Mouse (Mus musculus): ENCODE measurements around the gene Gm20388.
A peak's percentile ranks its signal among the peaks of the same experiment; 100 is the strongest.
"Not testable (repeated sequence)": the region's sequence is repeated elsewhere in the genome, so short reads cannot be mapped to it uniquely, and the experiment has no call there.

Gene Gm20388

DNA sequence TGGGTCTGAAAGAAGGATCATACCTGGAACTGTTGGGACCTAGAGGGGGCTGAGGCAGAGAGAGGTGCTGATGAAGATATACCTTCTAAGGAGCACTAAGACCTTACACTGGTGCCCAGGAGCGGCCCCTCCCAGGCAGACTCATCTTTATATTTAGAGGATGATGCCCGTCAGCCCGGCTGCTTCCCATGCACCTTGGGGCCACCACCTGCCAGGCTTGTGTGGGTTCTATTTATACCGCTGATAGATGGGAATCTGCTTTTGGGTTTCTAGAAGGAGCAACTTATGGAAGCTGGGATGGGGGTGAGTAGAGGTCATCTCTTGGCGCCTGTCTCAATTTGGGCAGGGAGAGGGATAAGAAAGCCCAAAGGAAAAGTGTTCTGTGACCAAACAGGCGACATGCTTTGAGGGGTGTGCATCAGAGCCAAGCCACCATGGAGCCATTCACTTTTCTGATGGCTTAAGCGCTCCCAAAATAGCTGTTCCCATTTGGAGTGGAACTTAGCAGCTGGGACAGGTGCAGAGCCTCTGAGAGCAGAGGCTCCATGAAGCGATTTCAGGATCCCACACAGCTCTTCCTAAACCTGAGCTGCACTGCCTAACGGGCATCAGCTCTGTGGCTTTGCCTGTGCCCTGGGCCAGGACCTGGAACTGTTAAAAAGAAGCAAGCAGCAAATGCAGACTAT, 3985.2 kb downstream of the Gm20388 start:
- peak; percentile 48 to 64 for DNase-seq

DNA sequence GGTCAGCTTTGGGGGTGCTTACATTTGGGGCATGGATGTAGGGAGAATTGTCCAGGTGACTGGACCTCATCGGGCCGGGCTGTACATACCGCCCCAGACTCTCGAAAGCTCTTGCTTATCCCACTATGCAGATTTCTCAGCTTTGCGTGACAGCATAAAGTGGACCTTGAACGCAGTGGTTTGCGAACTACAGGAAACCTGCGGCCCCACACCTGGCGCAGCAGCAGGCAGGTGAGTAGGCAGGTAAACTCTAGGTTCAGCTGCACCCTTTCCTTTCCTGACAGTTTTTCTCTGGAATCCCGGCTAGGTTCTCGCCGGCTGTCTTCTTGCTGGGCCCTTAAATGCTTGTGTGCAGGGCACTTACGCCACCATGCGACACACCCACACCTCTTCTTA, 3985.7 kb downstream of the Gm20388 start:
- no peak for DNase-seq

DNA sequence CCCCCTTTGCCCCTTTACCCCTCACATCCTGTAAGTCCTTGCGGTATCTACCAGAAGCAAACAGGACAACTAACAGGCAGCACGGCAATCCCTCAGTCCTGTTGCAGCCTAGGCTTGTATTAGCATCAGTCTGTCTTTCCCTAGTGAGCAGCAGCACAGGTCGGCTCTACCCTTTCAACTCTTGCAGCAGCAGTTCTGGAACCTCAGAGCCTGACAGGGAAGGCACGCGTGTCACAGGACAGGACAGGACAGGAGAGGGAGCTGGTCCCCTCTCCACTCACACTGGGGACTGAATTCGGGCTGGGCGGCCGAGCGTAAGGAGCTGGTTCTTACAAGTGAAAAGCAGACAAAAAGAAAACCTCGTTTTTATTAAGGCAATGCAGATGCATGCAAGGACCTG, 3986.1 kb downstream of the Gm20388 start:
- DNase-seq, result no peak

DNA sequence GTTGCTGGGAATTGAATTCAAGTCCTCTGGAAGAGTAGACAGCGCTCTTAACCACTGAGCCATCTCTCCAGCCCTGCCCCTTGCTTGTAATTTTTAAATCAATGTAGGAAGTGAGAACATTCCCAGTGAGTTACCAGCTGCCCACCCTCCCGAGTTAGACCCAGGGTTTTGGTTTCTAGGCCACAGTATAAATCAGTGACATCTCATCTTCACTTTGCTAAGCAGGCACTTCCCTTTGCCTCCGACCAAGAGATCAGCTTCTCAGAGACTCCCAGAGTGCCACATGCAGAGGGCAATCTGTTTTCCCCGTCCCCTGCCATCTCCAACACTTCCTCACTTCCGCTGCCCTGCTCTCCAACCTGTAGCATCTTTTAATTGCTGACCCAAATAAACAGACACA, 3987.9 kb downstream of the Gm20388 start:
- peak; percentile 45 to 46 for DNase-seq

DNA sequence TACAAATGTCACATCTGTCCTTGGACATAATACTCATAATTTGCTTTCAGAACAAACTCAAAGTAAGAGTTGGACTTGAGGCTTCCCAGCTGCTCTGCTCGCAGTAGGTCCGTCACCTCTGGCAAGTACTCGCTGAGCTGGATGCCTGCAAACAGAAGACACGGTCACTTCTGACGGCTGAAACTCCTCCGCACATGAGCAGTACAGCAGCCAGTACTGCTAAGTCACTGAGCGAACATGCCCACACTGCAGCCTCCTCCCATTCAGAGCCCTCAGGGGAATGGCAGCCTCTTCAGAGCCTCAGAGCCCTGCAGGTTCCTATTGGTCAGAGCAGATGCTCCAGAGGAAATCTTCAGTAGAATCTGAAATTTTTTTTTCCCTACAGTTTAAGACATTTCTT, 3988.7 kb downstream of the Gm20388 start:
- no peak for DNase-seq

DNA sequence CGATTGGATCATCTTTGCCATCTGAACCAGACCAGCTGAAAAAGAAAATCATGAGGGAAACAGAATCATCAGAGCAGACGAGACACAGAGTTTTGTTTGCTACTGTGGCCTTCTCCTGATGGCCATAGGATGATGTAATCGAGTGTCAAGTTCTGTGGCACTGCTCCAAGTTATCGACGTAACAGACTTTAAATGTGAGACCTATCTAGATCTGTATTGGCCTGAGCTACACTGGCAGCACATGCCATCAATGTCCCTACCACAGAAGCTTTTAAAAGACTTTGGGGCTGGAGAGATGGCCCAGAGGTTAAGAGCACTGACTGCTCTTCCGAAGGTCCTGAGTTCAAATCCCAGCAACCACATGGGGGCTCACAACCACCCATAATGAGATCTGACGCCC, 3992.0 kb downstream of the Gm20388 start:
- no peak for DNase-seq

DNA sequence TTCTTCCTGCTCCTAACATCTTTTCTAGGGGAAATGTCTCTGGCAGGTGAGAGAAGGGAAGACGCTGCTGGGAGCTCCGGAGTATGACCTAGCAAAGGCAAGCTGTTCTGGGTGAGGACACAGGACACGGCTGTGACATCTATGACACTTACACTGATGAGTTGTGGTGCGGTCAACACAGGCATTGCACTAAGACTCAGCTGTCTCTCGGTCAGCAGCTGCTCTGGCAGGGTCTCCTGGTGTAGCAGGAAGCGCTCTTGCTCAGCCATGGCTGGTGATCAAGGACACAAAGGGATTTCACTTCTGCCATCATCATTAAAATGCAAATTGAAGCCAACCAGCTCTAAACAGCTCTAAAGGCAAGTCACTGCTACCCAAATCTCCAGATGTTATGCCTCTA, 3997.0 kb downstream of the Gm20388 start:
- no peak for DNase-seq

DNA sequence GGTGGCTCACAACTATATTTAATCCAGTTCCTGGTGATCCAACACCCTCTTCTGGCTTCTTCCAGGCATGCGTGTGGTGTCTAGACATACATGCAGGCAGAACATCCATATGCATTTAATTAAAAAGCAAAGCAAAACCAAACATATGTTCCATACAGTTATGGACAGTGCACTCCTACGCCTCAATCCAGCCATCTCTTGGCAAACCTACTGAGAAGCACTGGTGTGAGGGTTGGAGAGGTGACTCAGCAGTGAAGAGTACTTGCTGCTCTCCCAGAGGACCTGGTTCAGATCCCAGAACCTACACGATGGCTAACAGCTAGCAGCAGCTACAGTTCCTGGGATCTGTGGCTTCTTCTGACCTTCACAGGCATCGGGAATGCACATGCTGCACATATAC, 4001.6 kb downstream of the Gm20388 start:
- no peak for DNase-seq

DNA sequence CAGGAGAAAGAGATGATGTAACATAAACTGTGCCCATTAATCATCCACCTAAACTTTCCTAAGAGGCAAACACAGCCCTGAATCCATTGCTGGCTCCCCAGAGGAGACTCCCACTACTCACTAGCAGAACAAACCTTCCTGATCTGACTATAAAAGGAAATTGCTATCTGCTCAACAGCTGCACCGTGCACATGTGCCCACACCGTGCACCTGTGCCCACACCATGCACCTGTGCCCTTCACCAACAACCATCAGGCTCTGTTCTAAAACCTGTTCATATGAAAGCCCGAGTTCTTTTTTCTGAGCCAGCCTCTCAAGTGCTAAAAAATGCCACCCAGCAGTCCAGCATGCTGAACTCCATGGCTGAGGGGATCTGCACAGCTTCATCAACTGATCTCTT, 4004.0 kb downstream of the Gm20388 start:
- no peak for DNase-seq

DNA sequence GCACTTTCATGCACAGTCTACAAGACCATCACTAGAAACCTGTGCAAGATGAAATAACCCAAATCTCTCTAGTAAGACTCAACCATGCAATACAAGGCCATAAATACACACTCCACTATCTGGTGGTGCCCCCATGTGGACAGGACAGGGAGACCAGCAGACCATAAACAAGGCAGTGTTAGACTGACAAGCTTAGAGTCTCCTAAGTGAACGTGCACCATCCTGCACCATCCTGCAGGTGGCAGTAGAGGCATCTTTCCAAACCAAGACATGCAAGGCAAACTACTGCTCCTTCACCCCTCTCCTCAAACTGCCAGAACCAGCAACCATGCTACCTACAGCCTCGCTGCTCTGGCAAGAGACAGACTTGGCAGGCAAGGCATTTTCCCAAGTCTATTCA, 4014.1 kb downstream of the Gm20388 start:
- peak; percentile 87 to 91 for DNase-seq

DNA sequence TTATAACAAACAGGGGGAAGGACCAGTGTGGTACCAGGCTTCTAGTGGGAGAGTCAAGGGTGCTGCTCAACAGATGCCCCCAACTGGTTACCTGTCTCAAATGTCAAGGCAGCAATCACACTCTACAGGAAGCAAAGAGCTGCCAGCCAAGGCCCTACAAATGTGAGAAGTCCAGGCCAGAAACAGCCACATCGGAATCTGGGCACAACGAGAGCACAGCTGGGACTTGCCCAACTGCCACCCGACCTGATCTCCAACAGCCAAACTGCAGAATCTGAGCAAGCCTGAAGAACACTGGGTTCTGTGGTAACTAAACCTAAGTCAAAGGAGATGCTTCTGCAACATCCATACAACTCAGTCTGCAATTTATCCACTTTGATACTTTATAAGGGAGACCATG, 4015.0 kb downstream of the Gm20388 start:
- DNase-seq, result no peak

DNA sequence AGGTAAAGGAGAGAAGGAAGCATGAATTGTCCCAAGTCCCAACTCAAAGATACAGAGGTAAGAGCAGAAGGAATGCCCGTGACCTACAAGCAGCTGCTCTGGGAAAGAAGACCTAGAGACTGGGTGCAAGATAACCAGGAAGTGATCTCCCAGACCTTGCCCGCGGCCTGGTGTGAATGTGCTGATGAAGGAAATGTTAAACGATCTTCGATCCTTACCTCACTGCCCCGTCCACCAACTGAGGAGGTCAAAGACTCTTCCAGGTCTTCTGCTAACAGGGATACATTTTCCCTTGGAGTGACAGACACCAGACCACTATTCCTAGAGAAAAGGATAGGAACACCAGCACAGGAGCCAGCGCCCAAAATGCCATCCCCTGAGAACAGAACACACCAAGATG, 4018.4 kb downstream of the Gm20388 start:
- no peak for DNase-seq

DNA sequence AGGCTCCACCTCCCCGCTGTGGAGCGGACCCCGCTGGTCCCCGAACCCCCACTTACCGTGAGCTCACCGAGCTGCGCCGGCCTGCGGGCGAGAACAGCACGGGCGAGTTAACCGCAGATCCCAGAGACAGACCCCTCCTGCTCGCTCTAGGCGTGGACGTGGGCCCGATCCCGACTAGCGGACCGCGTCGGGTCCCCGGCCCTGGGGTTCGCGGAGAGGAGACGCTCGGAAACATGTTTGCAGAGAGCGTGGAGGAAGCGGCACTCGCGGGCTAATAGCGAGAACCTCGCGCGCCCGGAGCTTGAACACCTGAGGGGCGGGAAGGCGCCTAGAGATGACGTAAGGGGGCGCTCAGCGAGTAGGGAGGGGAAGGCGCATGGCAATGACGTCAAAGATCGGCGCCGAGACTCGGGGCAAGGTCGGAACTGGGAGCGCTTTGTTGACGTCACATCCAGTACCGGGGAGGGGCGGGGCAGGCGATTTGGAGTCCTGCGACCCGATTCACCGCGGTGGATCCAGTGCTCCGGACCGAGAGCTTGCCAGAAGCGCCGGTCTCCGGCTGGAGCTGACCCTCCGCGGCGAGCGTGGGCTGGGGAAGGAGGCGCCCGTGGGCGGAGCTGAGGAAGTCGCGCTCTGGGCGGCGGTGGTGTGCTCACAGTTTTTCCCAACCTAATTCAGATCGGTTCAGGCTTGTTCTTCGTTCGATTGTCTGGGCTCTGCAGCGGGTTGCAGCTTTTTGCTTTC, 4038.5 kb downstream of the Gm20388 start, which contains the start of gene Nup133:
Gene Nup133 (minus strand): TSS at position 324 of the 744 bp plus-strand sequence.
- DNase-seq, result peak; percentile 100

DNA sequence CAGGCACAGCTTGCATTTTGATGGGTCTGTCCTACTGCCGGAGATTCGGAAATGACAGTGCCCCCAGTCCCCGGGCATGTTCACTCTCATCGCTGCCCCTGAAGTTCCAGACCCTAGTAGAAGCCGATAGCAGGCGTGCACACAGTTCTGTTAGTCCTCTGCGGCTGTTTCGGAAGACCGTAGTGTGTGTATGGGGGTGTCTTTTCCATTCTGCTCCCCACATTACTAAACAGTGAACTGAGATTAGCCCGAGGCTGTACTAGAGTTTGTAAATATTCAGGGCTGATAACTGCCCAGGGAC, 4039.0 kb downstream of the Gm20388 start:
- DNase-seq, result no peak

DNA sequence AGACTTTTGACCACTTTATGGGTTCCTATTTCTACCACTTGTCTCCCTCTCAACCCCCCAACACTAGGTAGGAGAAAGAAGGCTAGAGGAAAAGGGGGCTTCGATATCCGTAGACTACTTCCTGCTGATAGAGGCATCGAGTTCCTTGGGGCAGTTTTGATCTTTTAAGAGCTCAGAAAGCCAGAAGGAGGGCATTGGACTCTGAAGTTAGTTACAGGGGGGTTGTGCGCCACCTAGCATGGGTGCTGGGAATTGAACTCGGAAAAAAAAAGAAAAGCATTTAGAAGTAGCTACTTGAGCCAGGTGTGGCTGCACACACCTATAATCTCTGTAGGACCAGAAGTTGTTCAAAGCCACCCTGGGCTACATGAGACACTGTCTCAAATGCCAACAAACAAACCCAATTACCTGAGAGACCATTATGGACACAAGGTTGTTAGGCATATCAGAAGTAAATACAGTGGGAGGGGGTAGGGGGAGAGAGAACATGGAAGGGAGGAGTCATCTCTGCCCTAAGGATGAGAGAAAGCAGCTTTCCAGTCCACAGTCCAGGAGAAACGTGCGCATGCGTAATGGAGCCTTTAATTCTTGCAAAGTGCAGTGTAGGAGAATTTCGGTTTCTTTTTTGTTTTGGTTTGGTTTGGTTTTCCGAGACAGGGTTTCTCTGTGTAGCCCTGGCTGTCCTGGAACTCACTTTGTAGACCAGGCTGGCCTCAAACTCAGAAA, 4039.6 kb downstream of the Gm20388 start:
- peak; percentile 65 to 74 for DNase-seq

DNA sequence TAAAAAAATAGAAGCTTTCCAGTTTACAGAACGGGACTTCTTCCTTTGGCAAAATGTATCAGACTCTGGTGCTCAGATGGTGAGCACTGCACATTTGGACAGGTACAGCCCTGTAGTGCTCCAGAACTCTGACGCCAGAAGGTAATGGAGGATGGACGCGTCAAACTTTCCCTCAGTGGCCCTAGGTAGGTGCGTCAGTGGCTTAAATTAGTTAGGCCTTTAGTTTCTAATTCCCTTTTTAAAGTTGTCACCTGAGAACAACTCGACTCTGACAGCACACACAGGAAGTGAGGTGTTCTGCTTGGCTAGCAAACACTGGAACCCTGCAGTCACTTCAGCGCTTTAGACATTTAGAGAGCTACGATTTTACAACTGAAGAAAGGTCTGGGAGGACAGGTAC, 4043.0 kb downstream of the Gm20388 start:
- DNase-seq, result no peak

DNA sequence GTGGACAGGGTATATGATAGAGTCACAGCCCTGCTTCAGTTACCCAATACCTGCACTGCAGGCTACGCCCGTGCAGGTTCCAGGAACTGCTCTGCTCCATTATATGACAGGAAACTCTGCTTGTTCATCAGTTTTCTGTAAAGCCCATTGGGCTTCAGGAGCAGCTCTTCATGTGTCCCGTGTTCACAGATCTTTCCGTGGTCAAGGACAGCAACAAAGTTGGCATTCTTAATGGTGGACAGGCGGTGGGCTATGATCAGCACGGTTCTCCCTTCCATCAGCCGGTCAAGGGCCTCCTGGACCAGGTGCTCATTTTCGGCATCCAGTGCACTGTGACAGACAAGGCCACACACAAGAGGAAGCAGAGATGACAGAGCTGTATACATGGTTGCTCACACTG, 4043.6 kb downstream of the Gm20388 start:
- DNase-seq, result no peak

DNA sequence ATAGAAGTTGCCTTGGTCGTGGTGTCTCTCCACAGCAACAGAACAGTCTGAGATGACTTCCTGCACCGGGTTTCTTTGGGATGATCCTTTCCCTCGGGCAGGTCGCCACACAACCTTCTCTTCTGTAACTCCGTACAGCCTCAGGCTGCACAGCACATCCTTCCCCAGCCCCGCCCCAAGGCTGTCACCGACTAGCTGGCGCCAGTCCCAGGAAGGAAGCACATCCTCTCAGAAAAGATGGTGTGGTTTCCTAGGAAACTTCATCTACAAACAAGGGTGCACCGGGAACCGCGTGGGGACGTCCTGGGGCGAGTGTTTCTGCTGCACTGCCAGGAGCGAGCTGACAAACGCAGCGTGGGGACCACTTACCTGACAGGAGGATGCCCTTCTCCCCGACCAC, 4047.5 kb downstream of the Gm20388 start:
- no peak for DNase-seq

DNA sequence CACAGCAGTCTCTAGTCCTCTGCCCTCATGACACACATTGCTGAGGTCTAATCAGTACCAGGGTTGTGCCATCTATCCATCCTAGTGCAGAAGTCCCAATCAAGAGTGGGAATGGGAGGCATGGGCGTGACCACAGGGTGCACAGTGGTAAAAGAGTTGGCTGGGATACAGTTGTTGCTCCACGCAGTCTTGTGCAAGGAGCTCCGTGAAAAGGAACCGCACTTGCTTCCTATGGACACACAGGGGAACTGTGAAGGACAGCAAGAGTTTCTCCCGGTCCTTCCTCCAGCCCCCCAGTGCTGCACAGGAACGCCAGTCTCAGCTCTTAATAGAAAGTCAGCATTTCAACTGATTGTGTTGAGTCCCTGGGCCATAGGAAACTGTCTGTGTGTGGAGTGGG, 4048.8 kb downstream of the Gm20388 start:
- DNase-seq, result no peak

DNA sequence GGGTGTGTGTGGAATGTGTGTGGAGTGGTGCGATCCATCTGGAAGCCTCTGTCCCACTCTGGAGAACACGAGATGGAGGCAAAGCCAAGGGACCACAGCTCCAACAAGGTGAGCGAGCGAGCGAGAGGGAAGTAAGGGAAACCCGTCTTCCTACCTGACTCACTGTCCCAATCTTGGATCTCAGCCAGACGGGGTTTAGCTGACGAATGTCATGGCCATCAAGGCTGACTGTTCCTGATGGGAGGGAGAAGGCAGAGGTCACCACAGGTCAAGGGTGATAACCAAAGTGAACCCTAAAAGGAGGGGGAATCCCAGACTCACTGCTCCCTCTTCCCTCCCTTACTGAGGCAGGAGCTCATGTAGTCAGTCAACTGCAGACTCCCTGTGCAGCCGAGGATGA, 4049.4 kb downstream of the Gm20388 start:
- DNase-seq, result no peak

DNA sequence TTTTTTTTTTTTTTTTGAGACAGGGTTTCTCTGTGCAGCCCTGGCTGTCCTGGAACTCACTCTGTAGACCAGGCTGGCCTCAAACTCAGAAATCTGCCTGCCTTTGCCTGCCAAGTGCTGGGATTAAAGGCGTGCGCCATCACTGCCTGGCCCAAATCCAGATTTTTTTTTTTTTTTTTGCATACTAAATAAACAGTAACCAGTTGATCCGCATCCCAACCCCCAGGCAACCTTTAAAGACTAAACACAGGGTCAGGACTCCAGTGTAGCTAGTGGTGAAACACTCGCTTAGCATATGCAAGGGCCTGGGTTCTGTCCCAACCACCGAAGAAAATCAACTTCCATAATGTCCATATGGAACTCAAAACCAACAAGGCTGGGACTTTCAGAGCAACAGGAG, 4049.9 kb downstream of the Gm20388 start:
- not testable (repeated sequence) for DNase-seq

DNA sequence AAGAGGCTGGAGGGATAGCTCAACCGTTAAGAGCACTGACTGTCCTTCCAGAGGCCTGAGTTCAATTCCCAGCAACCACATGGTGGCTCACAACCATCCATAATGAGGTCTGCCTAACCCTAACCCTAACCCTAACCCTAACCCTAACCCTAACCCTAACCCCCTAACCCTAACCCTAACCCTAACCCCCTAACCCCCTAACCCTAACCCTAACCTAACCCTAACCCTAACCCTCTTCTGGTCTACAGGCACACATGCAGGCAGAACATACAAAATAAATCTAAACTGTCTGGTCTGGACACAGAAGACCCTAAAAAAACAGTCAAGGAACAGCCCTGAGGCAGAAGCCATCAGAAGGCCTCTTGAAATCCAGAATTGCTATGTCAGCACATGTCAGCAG, 4050.7 kb downstream of the Gm20388 start:
- no peak for DNase-seq

DNA sequence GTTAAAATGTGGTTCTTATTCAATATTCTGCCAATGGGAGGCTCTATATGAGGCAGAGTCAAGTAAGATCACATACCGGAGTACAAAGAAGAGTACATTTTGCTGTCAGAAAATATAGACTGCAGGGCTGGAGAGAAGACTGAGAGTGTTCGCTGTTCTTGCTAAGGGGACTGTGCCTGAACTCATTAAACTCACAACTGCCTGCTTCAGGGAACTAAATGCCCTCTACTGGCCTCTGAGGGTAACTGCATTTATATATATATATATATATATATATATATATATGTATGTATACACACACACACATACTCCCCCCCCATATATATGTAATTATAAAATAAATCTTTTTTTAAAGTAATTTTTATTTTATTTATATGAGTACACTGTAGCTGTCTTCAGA, 4056.3 kb downstream of the Gm20388 start:
- DNase-seq, result no peak

DNA sequence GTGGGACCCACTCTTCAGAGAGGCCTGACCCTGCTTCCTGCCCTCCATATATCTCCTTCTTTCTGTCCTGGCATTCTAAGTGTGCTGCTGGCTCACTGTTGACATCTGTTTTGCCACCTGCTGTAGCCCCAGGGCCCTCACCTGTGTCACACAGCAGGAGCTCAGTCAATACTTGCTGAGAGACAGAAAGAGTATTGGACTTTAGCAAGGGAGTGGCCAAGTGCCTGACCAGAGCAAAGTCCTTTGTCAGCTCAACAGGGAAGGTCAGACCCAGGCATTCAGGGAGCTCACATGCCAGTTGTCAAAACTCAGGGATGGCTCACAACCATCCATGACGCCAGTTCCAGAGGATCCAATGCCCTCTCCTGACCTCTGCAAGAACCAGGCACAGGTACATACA, 4062.9 kb downstream of the Gm20388 start:
- DNase-seq, result no peak
